Mouse (Mus musculus) limb, embryonic 11.5 days (tissue): ENCODE results near the gene Plcb1. TPM values are rescaled to one million over a fixed set of nuclear protein-coding genes. Genes with fewer than 3 reads are reported as not detected.

Experiments
- ATAC-seq: fragments of 200-750 bp; cut with Nextera tagmentation; 2 replicates; pipeline ENCODE4 v1.8.0; 2017; ENCODE audit warnings: low read depth; ENCODE audit not compliant: insufficient number of reproducible peaks, low FRiP score, low TSS enrichment
- DNase-seq: peaks from one replicate; pipeline ENCODE4 v3.0.0-alpha.2; 2015; ENCODE audit warnings: low spot score
- H3K27ac ChIP-seq: fragments of 300-500 bp; sonication (generic); replicated peaks from 2 replicates; pipeline ENCODE4 v1.5.1; 2014; ENCODE audit warnings: low read depth, mild to moderate bottlenecking, low read length
- H3K27me3 ChIP-seq: fragments of 300-500 bp; sonication (generic); 2 replicates; pipeline ENCODE4 v1.6.1; 2014; ENCODE audit warnings: mild to moderate bottlenecking, low read length, mixed read lengths; ENCODE audit not compliant: control insufficient read depth, insufficient read depth
- H3K36me3 ChIP-seq: fragments of 300-500 bp; sonication (generic); 2 replicates; pipeline ENCODE4 v1.6.1; 2014; ENCODE audit warnings: mild to moderate bottlenecking, low read length, moderate library complexity, mixed read lengths; ENCODE audit not compliant: control insufficient read depth, insufficient read depth
- H3K4me1 ChIP-seq: fragments of 300-500 bp; sonication (generic); 2 replicates; pipeline ENCODE4 v1.6.1; 2014; ENCODE audit warnings: low read length, mixed read lengths; ENCODE audit not compliant: control insufficient read depth, insufficient read depth
- H3K4me2 ChIP-seq: fragments of 300-500 bp; sonication (generic); 2 replicates; pipeline ENCODE4 v1.6.1; 2014; ENCODE audit warnings: low read depth, mild to moderate bottlenecking, moderate library complexity; ENCODE audit not compliant: severe bottlenecking
- H3K4me3 ChIP-seq: fragments of 300-500 bp; sonication (generic); 2 replicates; pipeline ENCODE4 v1.5.1; 2014; ENCODE audit warnings: low read depth, low read length
- H3K9ac ChIP-seq: fragments of 300-500 bp; sonication (generic); 2 replicates; pipeline ENCODE4 v1.6.1; 2014; ENCODE audit warnings: mild to moderate bottlenecking, low read length
- H3K9me3 ChIP-seq: fragments of 300-500 bp; sonication (generic); 2 replicates; pipeline ENCODE4 v1.6.1; 2016; ENCODE audit warnings: low read length; ENCODE audit not compliant: control insufficient read depth
- WGBS: fragments of 180-500 bp; shearing (Covaris S2); extraction: QIAGEN DNeasy Blood & Tissue Kit; methylation state at CpG from one replicate; pipeline ENCODE4 v1.1.7; 2014; 5-methylcytosine and 5-hydroxymethylcytosine counted together
- polyA plus RNA-seq: library from polyadenylated mRNA; unstranded; fragments of >200 nt; fragmentation: Nextera tagmentation; extraction: Ambion mirVana; gene quantifications from 2 replicates; pipeline ENCODE4 v1.2.1, GENCODE M21; 2014

Plcb1 gene
- polyA plus RNA-seq, 1 experiment from 2014 or later, result 10.4 TPM

GRCm38 (mm10) chr2:134872490-134872781 lies 86.6 kb downstream of the Plcb1 start:
- no peak overlapping the region for H3K4me2 ChIP-seq
- DNase-seq (no peak), ATAC-seq (no peak)
- no peak overlapping the region for H3K4me3 ChIP-seq
- no peaks in the 10 kb centered on the region for H3K36me3 ChIP-seq
- H3K27me3 ChIP-seq, result no peaks in the 10 kb centered on the region
- H3K27ac ChIP-seq, result no peak overlapping the region
- H3K4me1 ChIP-seq, result no peaks in the 10 kb centered on the region
- no peak overlapping the region for H3K9ac ChIP-seq
- no peaks in the 10 kb centered on the region for H3K9me3 ChIP-seq

- 90% methylated on average over 4 of the region's 4 CpGs for WGBS
Observed at GRCm38 (mm10) chr2:134877148-134877547, 91.3 kb downstream of the Plcb1 start.

GRCm38 (mm10) chr2:134891207-134891606 lies 105.3 kb downstream of the Plcb1 start:
- no peaks in the 10 kb centered on the region for H3K27me3 ChIP-seq
- H3K4me2 ChIP-seq, result no peak overlapping the region
- no peak for ATAC-seq
- no peak overlapping the region for H3K4me3 ChIP-seq
- WGBS, result 39% methylated on average over 2 of the region's 2 CpGs
- H3K27ac ChIP-seq, result no peak overlapping the region
- no peak overlapping the region for H3K9ac ChIP-seq
- H3K9me3 ChIP-seq, result no peaks in the 10 kb centered on the region
- no peaks in the 10 kb centered on the region for H3K4me1 ChIP-seq
- no peak for DNase-seq
- H3K36me3 ChIP-seq, result no peaks in the 10 kb centered on the region

More at GRCm38 (mm10) chr2:134877148-134877547, 91.3 kb downstream of the Plcb1 start:
- no peaks in the 10 kb centered on the region for H3K27me3 ChIP-seq
- ATAC-seq (no peak), DNase-seq (no peak)
- no peaks in the 10 kb centered on the region for H3K4me1 ChIP-seq
- H3K4me3 ChIP-seq, result no peak overlapping the region
- no peaks in the 10 kb centered on the region for H3K9me3 ChIP-seq
- no peak overlapping the region for H3K4me2 ChIP-seq
- H3K27ac ChIP-seq, result no peak overlapping the region
- no peak overlapping the region for H3K9ac ChIP-seq
- H3K36me3 ChIP-seq, result no peaks in the 10 kb centered on the region

GRCm38 (mm10) chr2:134894776-134895175 lies 108.9 kb downstream of the Plcb1 start:
- Histone ChIP-seq H3K4me2 (no peak overlapping the region), H3K4me1 (no peaks in the 10 kb centered on the region), H3K36me3 (no peaks in the 10 kb centered on the region), H3K27ac (no peak overlapping the region), H3K4me3 (no peak overlapping the region), H3K9me3 (no peaks in the 10 kb centered on the region), H3K27me3 (no peaks in the 10 kb centered on the region), H3K9ac (no peak overlapping the region)
- ATAC-seq (no peak), DNase-seq (no peak)
- WGBS, result 90% methylated on average over 4 of the region's 4 CpGs

GRCm38 (mm10) chr2:134896196-134896595 lies 110.3 kb downstream of the Plcb1 start:
- Histone ChIP-seq H3K9me3 (no peaks in the 10 kb centered on the region), H3K4me1 (no peaks in the 10 kb centered on the region), H3K4me3 (no peak overlapping the region), H3K27ac (no peak overlapping the region), H3K9ac (no peak overlapping the region), H3K36me3 (no peaks in the 10 kb centered on the region), H3K27me3 (no peaks in the 10 kb centered on the region), H3K4me2 (no peak overlapping the region)
- ATAC-seq, result no peak
- no peak for DNase-seq
- 59% methylated on average over 3 of the region's 3 CpGs for WGBS

GRCm38 (mm10) chr2:134897083-134897482 lies 111.2 kb downstream of the Plcb1 start:
- Histone ChIP-seq H3K9me3 (no peaks in the 10 kb centered on the region), H3K4me1 (no peaks in the 10 kb centered on the region), H3K27ac (no peak overlapping the region), H3K9ac (no peak overlapping the region), H3K27me3 (no peaks in the 10 kb centered on the region), H3K4me2 (no peak overlapping the region), H3K36me3 (no peaks in the 10 kb centered on the region), H3K4me3 (no peak overlapping the region)
- no peak for DNase-seq
- ATAC-seq, result no peak
- 92% methylated on average over 5 of the region's 5 CpGs for WGBS

- ATAC-seq, result no peak
- H3K9me3 ChIP-seq, result no peaks in the 10 kb centered on the region
Observed at GRCm38 (mm10) chr2:134901521-134901920, 115.7 kb downstream of the Plcb1 start.

GRCm38 (mm10) chr2:134910882-134911281 lies 125.0 kb downstream of the Plcb1 start:
- H3K4me2 ChIP-seq, result no peak overlapping the region
- no peak overlapping the region for H3K9ac ChIP-seq
- no peak overlapping the region for H3K4me3 ChIP-seq
- no peak overlapping the region for H3K27ac ChIP-seq
- no peaks in the 10 kb centered on the region for H3K9me3 ChIP-seq
- H3K4me1 ChIP-seq, result peaks cover 6% of the 10 kb centered on the region; the same call in 1 of the 2 replicates
- 0 out of 2 replicates have a peak, but pooled peaks have one; percentile 35 for ATAC-seq
- 5% methylated on average over 1 of the region's 1 CpGs for WGBS
- no peaks in the 10 kb centered on the region for H3K36me3 ChIP-seq
- no peaks in the 10 kb centered on the region for H3K27me3 ChIP-seq
- DNase-seq, result peak; percentile 39

More at GRCm38 (mm10) chr2:134901521-134901920, 115.7 kb downstream of the Plcb1 start:
- WGBS, result 95% methylated on average over 2 of the region's 2 CpGs
- Histone ChIP-seq H3K9ac (no peak overlapping the region), H3K4me2 (no peak overlapping the region), H3K36me3 (no peaks in the 10 kb centered on the region), H3K27ac (no peak overlapping the region), H3K4me1 (no peaks in the 10 kb centered on the region), H3K27me3 (no peaks in the 10 kb centered on the region), H3K4me3 (no peak overlapping the region)
- DNase-seq, result no peak

GRCm38 (mm10) chr2:134911360-134911759 lies 125.5 kb downstream of the Plcb1 start:
- Histone ChIP-seq H3K4me1 (peaks cover 6% of the 10 kb centered on the region; the same call in 1 of the 2 replicates), H3K27ac (no peak overlapping the region), H3K9me3 (no peaks in the 10 kb centered on the region), H3K9ac (no peak overlapping the region), H3K36me3 (no peaks in the 10 kb centered on the region), H3K27me3 (no peaks in the 10 kb centered on the region), H3K4me3 (no peak overlapping the region), H3K4me2 (no peak overlapping the region)
- no peak for DNase-seq
- ATAC-seq, result no peak
- 76% methylated on average over 6 of the region's 6 CpGs for WGBS
